Mouse (Mus musculus) right cerebral cortex, postnatal 10 days (tissue): Measurements from ENCODE around the gene Pde4dip.
A peak's percentile ranks its signal among the peaks of the same experiment; 100 is the strongest.

Experiments used
- DNase-seq, 2 experiments: peaks; one replicate each; pipeline ENCODE4 v3.0.0; 2021; ENCODE audit warnings: low spot score in 2 of 2

Gene Pde4dip

GRCm38 (mm10) chr3:97900516-97901490 is 12.3 kb upstream of the Pde4dip start, which contains the start of gene Sec22b:
TSS of gene Sec22b (plus strand) at chr3:97901190.
- DNase-seq: peak; percentile 93

GRCm38 (mm10) chr3:97898381-97898780 is 9.9 kb upstream of the Pde4dip start:
- no peak for DNase-seq

GRCm38 (mm10) chr3:97894695-97895094 is 6.2 kb upstream of the Pde4dip start:
- no peak for DNase-seq

- DNase-seq: no peak
These were observed 1.7 kb upstream of the Pde4dip start for GRCm38 (mm10) chr3:97890205-97890604.

GRCm38 (mm10) chr3:97887785-97888167 is 731 bp downstream of the Pde4dip start:
- no peak for DNase-seq

GRCm38 (mm10) chr3:97881576-97881975 is 6.9 kb downstream of the Pde4dip start:
- peak; percentile 60 to 65 for DNase-seq

- peak; percentile 63 to 77 for DNase-seq
These were observed 9.3 kb downstream of the Pde4dip start for GRCm38 (mm10) chr3:97879222-97879621.

- DNase-seq: no peak
These were observed 12.2 kb downstream of the Pde4dip start for GRCm38 (mm10) chr3:97876259-97876658.

GRCm38 (mm10) chr3:97874777-97875176 is 13.7 kb downstream of the Pde4dip start:
- DNase-seq: no peak

- no peak for DNase-seq
These were observed 18.8 kb downstream of the Pde4dip start for GRCm38 (mm10) chr3:97869730-97870129.

- no peak for DNase-seq
These were observed 19.8 kb downstream of the Pde4dip start for GRCm38 (mm10) chr3:97868733-97869132.

GRCm38 (mm10) chr3:97868024-97868689 is 20.4 kb downstream of the Pde4dip start:
- DNase-seq: peak; percentile 84 to 85

GRCm38 (mm10) chr3:97867221-97868023 is 21.1 kb downstream of the Pde4dip start:
- DNase-seq: peak; percentile 59 to 62

- DNase-seq: no peak
These were observed 21.8 kb downstream of the Pde4dip start for GRCm38 (mm10) chr3:97866696-97867095.

GRCm38 (mm10) chr3:97860820-97861451 is 27.6 kb downstream of the Pde4dip start:
- DNase-seq: no peak

- no peak for DNase-seq
These were observed 29.1 kb downstream of the Pde4dip start for GRCm38 (mm10) chr3:97859400-97859799.

- DNase-seq: peak; percentile 56 to 61
These were observed 33.7 kb downstream of the Pde4dip start for GRCm38 (mm10) chr3:97854575-97855384.

GRCm38 (mm10) chr3:97851803-97852202 is 36.7 kb downstream of the Pde4dip start:
- DNase-seq: no peak

- no peak for DNase-seq
These were observed 40.9 kb downstream of the Pde4dip start for GRCm38 (mm10) chr3:97847626-97848025.

- DNase-seq: no peak
These were observed 42.1 kb downstream of the Pde4dip start for GRCm38 (mm10) chr3:97846448-97846847.

- DNase-seq: no peak
These were observed 43.7 kb downstream of the Pde4dip start for GRCm38 (mm10) chr3:97844821-97845201.
